Mouse (Mus musculus) liver, adult 2 months (tissue): Measurements from ENCODE around the gene Xlr5b. TPM values are rescaled to one million over a fixed set of nuclear protein-coding genes. Genes with fewer than 3 reads are reported as not detected.
"Not testable (repeated sequence)": the region's sequence is repeated elsewhere in the genome, so short reads cannot be mapped to it uniquely, and the experiment has no call there.

ENCODE experiments used
- DNase-seq: peaks from one replicate; pipeline ENCODE4 v3.0.0-alpha.2; 2011; ENCODE audit warnings: low read depth, low spot score; ENCODE audit errors: extremely low read depth
- H3K27ac ChIP-seq: fragments of 200-500 bp; replicated peaks from 2 replicates; pipeline ENCODE4 v1.5.1; 2012; ENCODE audit warnings: low read depth, mild to moderate bottlenecking, control low read depth, inconsistent platforms, low read length; ENCODE audit not compliant: insufficient read depth
- H3K27me3 ChIP-seq: fragments of 200-500 bp; 2 replicates; pipeline ENCODE4 v1.6.1; 2012; ENCODE audit warnings: mild to moderate bottlenecking, moderate library complexity, low read length, inconsistent platforms; ENCODE audit not compliant: control insufficient read depth, insufficient read depth
- H3K36me3 ChIP-seq: fragments of 200-500 bp; 2 replicates; pipeline ENCODE4 v1.6.1; 2012; ENCODE audit warnings: low read length, inconsistent platforms; ENCODE audit not compliant: control insufficient read depth, insufficient read depth
- H3K4me1 ChIP-seq: fragments of 200-500 bp; 2 replicates; pipeline ENCODE4 v1.6.1; 2011; ENCODE audit warnings: low read length; ENCODE audit not compliant: control insufficient read depth, insufficient read depth
- H3K4me3 ChIP-seq: fragments of 200-500 bp; 2 replicates; pipeline ENCODE4 v1.5.1; 2011; ENCODE audit warnings: low read depth, mild to moderate bottlenecking, control low read depth, low read length, moderate library complexity; ENCODE audit not compliant: insufficient read depth
- H3K79me2 ChIP-seq: fragments of 200-500 bp; 2 replicates; pipeline ENCODE4 v1.6.1; 2012; ENCODE audit warnings: inconsistent platforms, mild to moderate bottlenecking, low read length, moderate library complexity; ENCODE audit not compliant: control insufficient read depth, insufficient read depth
- H3K9ac ChIP-seq: fragments of 200-500 bp; 2 replicates; pipeline ENCODE4 v1.6.1; 2012; ENCODE audit warnings: low read depth, mild to moderate bottlenecking, control low read depth, inconsistent platforms, low read length
- WGBS: fragments of 180-500 bp; shearing (Covaris S2); methylation state at CpG from one replicate; pipeline ENCODE4 v1.1.7; 2018; 5-methylcytosine and 5-hydroxymethylcytosine counted together
- polyA plus RNA-seq: library from polyadenylated mRNA; depleted of rRNA; stranded (reverse); fragments of >200 nt; gene quantifications from 2 replicates; pipeline ENCODE4 v1.2.3, GENCODE M21; 2012; rRNA removed
- total RNA-seq: library from RNA; depleted of rRNA; stranded (reverse); fragments of >200 nt; gene quantifications from 2 replicates; pipeline ENCODE4 v1.2.3, GENCODE M21; 2014; rRNA removed

The Xlr5b gene
- not detected in 2 replicates for total RNA-seq
- not detected in 2 replicates for polyA plus RNA-seq

- not testable (repeated sequence) for H3K4me1 ChIP-seq, H3K27ac ChIP-seq, H3K36me3 ChIP-seq, H3K27me3 ChIP-seq, H3K79me2 ChIP-seq, H3K9ac ChIP-seq, H3K4me3 ChIP-seq, DNase-seq
- WGBS = no CpG with 5 or more reads among the region's 20 CpGs
These were observed at the start of gene Xlr5b for GRCm38 (mm10) chrX:73148496-73148895. Gene Xlr5b, plus strand, starts transcription at chrX:73148796.

GRCm38 (mm10) chrX:73116747-73117146 lies 31.8 kb upstream of the Xlr5b start, which contains the start of gene Gm14685:
Gene Gm14685, plus strand, starts transcription at chrX:73117047.
- not testable (repeated sequence) for H3K36me3 ChIP-seq, H3K4me1 ChIP-seq, H3K9ac ChIP-seq, DNase-seq, H3K27me3 ChIP-seq, H3K27ac ChIP-seq, H3K4me3 ChIP-seq, H3K79me2 ChIP-seq
- WGBS = no CpG with 5 or more reads among the region's 7 CpGs

- WGBS = no CpG with 5 or more reads among the region's 12 CpGs
These were observed 25.5 kb upstream of the Xlr5b start for GRCm38 (mm10) chrX:73122859-73123829.

GRCm38 (mm10) chrX:73143218-73143618 lies 5.4 kb upstream of the Xlr5b start:
- H3K4me1 ChIP-seq, H3K36me3 ChIP-seq, H3K79me2 ChIP-seq, H3K9ac ChIP-seq, DNase-seq, H3K27ac ChIP-seq, H3K27me3 ChIP-seq, H3K4me3 ChIP-seq: not testable (repeated sequence)
- WGBS = no CpG with 5 or more reads among the region's 7 CpGs

More at GRCm38 (mm10) chrX:73122859-73123829, 25.5 kb upstream of the Xlr5b start:
- not testable (repeated sequence) for H3K4me1 ChIP-seq, DNase-seq, H3K36me3 ChIP-seq, H3K27ac ChIP-seq, H3K27me3 ChIP-seq, H3K9ac ChIP-seq, H3K79me2 ChIP-seq, H3K4me3 ChIP-seq

- not testable (repeated sequence) for H3K27ac ChIP-seq, H3K36me3 ChIP-seq, H3K27me3 ChIP-seq, H3K4me1 ChIP-seq, DNase-seq, H3K4me3 ChIP-seq, H3K79me2 ChIP-seq, H3K9ac ChIP-seq
- no CpG with 5 or more reads among the region's 7 CpGs for WGBS
These were observed 754 bp downstream of the Xlr5b start, which contains the start of gene DXBay18 for GRCm38 (mm10) chrX:73149350-73149749. Gene DXBay18, minus strand, starts transcription at chrX:73149450.

- not testable (repeated sequence) for H3K36me3 ChIP-seq, H3K4me1 ChIP-seq, DNase-seq, H3K79me2 ChIP-seq, H3K9ac ChIP-seq, H3K27me3 ChIP-seq, H3K4me3 ChIP-seq, H3K27ac ChIP-seq
- WGBS = 89% methylated on average over 6 of the region's 15 CpGs
These were observed 28.3 kb downstream of the Xlr5b start, which contains the start of gene Spin2d for GRCm38 (mm10) chrX:73176889-73177288. Gene Spin2d, minus strand, starts transcription at chrX:73176989.

- H3K36me3 ChIP-seq, H3K9ac ChIP-seq, H3K4me1 ChIP-seq, H3K4me3 ChIP-seq, DNase-seq, H3K27ac ChIP-seq, H3K79me2 ChIP-seq, H3K27me3 ChIP-seq: not testable (repeated sequence)
- WGBS = 78% methylated on average over 10 of the region's 12 CpGs
These were observed 43.3 kb downstream of the Xlr5b start, which contains the start of gene Xlr3b for GRCm38 (mm10) chrX:73191934-73192333. Gene Xlr3b, plus strand, starts transcription at chrX:73192207.
